Mouse (Mus musculus) kidney, postnatal 0 days (tissue): ENCODE data around the gene Shroom3. TPM values are rescaled to one million over a fixed set of nuclear protein-coding genes. Genes with fewer than 3 reads are reported as not detected.
"Not testable (repeated sequence)": the region's sequence is repeated elsewhere in the genome, so short reads cannot be mapped to it uniquely, and the experiment has no call there.

ENCODE experiments used
- ATAC-seq: fragments of 200-750 bp; cut with Nextera tagmentation; replicated peaks from 2 replicates; pipeline ENCODE4 v1.8.0; 2017; ENCODE audit warnings: low read depth, moderate number of reproducible peaks, moderate TSS enrichment, moderate library complexity; ENCODE audit not compliant: low FRiP score
- DNase-seq: peaks from one replicate; pipeline ENCODE4 v3.0.0-alpha.2; 2016; ENCODE audit warnings: low spot score
- H3K27ac ChIP-seq: fragments of 300-500 bp; sonication (generic); 2 replicates; pipeline ENCODE4 v1.5.1; 2014; ENCODE audit warnings: mild to moderate bottlenecking
- H3K27me3 ChIP-seq: fragments of 300-500 bp; sonication (generic); 2 replicates; pipeline ENCODE4 v1.6.1; 2014; ENCODE audit warnings: low read length, mixed read lengths; ENCODE audit not compliant: insufficient read depth
- H3K36me3 ChIP-seq: fragments of 300-500 bp; sonication (generic); 2 replicates; pipeline ENCODE4 v1.6.1; 2014; ENCODE audit warnings: low read length, mixed read lengths; ENCODE audit not compliant: insufficient read depth
- H3K4me1 ChIP-seq: fragments of 300-500 bp; sonication (generic); replicated peaks from 2 replicates; pipeline ENCODE4 v1.6.1; 2014; ENCODE audit warnings: antibody characterized with exemption, low read length, mixed read lengths; ENCODE audit not compliant: insufficient read depth
- H3K4me2 ChIP-seq: fragments of 300-500 bp; sonication (generic); 2 replicates; pipeline ENCODE4 v1.6.1; 2014; ENCODE audit warnings: mild to moderate bottlenecking, low read length, moderate library complexity, mixed read lengths
- H3K4me3 ChIP-seq: fragments of 300-500 bp; sonication (generic); replicated peaks from 2 replicates; pipeline ENCODE4 v1.5.1; 2014; ENCODE audit warnings: low read depth, low read length
- H3K9ac ChIP-seq: fragments of 300-500 bp; sonication (generic); 2 replicates; pipeline ENCODE4 v1.6.1; 2014; ENCODE audit warnings: low read depth, low read length
- H3K9me3 ChIP-seq: fragments of 300-500 bp; sonication (generic); replicated peaks from 2 replicates; pipeline ENCODE4 v1.6.1; 2016; ENCODE audit warnings: low read length, inconsistent platforms, mixed read lengths
- CTCF ChIP-seq: IDR thresholded peaks from 2 replicates; pipeline ENCODE4 v1.5.1; 2016; ENCODE audit warnings: antibody characterized with exemption, low read depth, mild to moderate bottlenecking, moderate library complexity
- WGBS: fragments of 180-500 bp; shearing (Covaris S2); extraction: QIAGEN DNeasy Blood & Tissue Kit; methylation state at CpG from one replicate; pipeline ENCODE4 v1.1.7; 2014; 5-methylcytosine and 5-hydroxymethylcytosine counted together
- polyA plus RNA-seq: library from polyadenylated mRNA; unstranded; fragments of >200 nt; fragmentation: Nextera tagmentation; extraction: Ambion mirVana; gene quantifications from 2 replicates; pipeline ENCODE4 v1.2.1, GENCODE M21; 2015

Shroom3 gene
- polyA plus RNA-seq, 1 experiment from 2014 or later = 6.7 TPM

DNA sequence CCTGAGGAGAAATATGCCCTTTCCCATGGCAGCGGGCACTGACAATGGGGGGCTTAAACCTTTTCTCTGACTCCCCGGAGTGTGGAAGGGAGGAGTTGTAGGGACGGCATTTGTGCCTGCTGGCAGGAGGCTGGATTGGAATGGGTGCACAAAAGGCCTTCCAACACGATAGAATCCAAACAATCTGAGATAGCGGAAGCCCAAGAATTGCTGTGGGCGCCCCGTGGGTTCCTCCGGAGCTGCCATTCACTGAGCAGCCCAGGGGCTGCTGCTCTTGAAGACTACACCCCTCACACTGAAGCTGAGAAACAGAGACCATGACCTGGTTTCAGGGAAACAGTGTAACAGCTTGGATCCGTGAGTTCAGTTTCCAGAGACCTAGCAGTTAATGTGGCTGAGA is 235.6 kb downstream of the Shroom3 start:
- 62% methylated on average over 9 of the region's 9 CpGs for WGBS
- no peaks in the 10 kb centered on the region for H3K27me3 ChIP-seq

DNA sequence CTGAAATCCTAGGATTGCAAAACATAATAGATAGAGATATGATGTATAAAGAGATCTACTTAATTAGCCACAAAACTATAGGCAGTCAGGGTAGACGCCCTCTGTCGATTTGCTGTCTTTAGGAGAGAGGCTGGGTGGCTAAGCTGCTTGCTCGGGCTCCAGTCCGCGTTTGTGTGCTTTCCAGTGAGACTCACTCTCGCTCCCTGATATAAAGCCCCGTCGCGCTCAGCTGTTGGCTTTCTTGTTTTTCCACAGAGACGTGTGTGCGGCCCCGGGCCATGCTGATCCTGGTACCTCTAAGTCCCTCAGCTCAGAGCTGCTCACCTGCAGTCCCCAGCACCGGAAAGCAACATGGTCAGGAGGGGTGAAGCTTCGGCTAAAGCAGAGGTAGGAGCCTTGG is 236.2 kb downstream of the Shroom3 start:
- WGBS = 63% methylated on average over 14 of the region's 14 CpGs
- no peaks in the 10 kb centered on the region for H3K9me3 ChIP-seq
- H3K36me3 ChIP-seq = no peaks in the 10 kb centered on the region
- no peaks in the 10 kb centered on the region for H3K27me3 ChIP-seq
- no peak for ATAC-seq
- no peak for TF ChIP-seq CTCF
- no peak overlapping the region for H3K9ac ChIP-seq
- no peak overlapping the region for H3K4me3 ChIP-seq
- no peak overlapping the region for H3K27ac ChIP-seq
- no peaks in the 10 kb centered on the region; the same call in 1 of the 2 replicates for H3K4me1 ChIP-seq
- H3K4me2 ChIP-seq = no peak overlapping the region
- DNase-seq = no peak

More for the DNA sequence above, 235.6 kb downstream of the Shroom3 start:
- H3K9me3 ChIP-seq = no peaks in the 10 kb centered on the region
- no peak overlapping the region for H3K9ac ChIP-seq
- no peak for ATAC-seq
- DNase-seq = no peak
- TF ChIP-seq CTCF = no peak
- H3K4me3 ChIP-seq = no peak overlapping the region
- H3K4me1 ChIP-seq = no peaks in the 10 kb centered on the region
- no peak overlapping the region for H3K4me2 ChIP-seq
- no peak overlapping the region for H3K27ac ChIP-seq
- no peaks in the 10 kb centered on the region for H3K36me3 ChIP-seq

DNA sequence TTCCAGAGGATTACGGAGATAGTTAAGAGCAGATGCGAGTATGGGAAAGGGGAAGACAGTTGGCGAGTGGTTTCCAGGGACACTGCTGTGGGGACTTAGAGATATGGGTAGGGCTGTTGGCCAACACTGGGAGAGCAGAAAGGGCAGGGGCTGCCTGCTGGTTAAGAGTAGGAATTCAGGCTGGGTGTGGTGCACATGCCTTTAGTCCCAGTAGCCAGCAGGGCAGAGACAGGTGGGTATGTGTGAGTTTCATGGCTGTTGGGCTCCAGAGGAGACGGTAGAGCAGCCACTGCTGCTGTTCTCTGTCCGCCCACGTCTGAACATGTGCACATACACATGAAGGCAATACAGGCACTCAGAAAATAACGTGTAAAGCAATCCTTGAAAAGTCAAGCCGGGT is 237.7 kb downstream of the Shroom3 start:
- TF ChIP-seq CTCF = no peak
- ATAC-seq (no peak), DNase-seq (no peak)
- 93% methylated on average over 8 of the region's 8 CpGs for WGBS
- Histone ChIP-seq H3K27ac (no peak overlapping the region), H3K9ac (no peak overlapping the region), H3K9me3 (no peaks in the 10 kb centered on the region), H3K36me3 (no peaks in the 10 kb centered on the region), H3K4me2 (no peak overlapping the region), H3K27me3 (no peaks in the 10 kb centered on the region), H3K4me1 (peaks cover 10% of the 10 kb centered on the region; the same call in 1 of the 2 replicates), H3K4me3 (no peak overlapping the region)

DNA sequence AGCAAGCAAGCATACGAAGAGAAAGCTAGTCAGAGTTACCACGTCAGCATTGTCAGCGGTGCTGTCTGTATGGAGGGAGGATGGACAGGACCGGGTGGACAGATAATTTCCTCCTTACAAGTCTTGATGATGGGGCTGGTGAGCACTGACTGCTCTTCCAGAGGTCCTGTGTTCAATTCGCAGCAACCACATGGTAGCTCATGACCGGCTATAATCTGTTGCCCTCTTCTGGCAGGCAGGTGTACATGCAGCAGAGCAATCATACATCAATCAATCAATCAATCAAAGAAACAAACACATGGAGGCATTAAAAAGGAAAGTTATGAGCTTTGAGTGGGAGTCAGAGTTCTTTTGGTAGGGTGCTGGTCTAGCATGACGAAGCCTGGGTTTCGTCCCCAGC is 238.5 kb downstream of the Shroom3 start:
- WGBS = 77% methylated on average over 8 of the region's 8 CpGs
- ATAC-seq = no peak

DNA sequence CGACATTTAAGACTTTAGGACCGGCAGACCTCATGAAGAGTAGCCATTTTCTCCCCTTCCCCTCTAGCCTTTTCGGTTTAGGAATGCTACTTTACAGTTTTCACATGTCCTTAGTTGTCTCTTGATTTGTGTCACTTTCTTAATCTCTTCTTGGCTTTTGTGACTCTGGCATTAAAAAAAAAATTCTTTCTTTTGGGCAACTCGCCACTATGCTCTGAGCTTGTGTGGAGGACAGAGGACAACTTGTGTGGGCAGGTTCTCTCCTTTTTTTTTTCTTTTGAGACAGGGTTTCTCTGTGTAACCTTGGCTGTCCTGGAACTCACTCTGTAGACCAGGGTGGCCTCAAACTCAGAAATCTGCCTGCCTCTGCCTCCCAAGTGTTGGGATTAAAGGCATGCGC is 239.7 kb downstream of the Shroom3 start:
- not testable (repeated sequence) for H3K9me3 ChIP-seq
- WGBS = 93% methylated on average over 5 of the region's 5 CpGs

More for the DNA sequence above, 238.5 kb downstream of the Shroom3 start:
- no peak overlapping the region for H3K4me2 ChIP-seq
- TF ChIP-seq CTCF = peak; percentile 67
- H3K4me3 ChIP-seq = no peak overlapping the region
- no peak overlapping the region for H3K27ac ChIP-seq
- no peak overlapping the region for H3K9ac ChIP-seq
- H3K9me3 ChIP-seq = no peaks in the 10 kb centered on the region
- no peaks in the 10 kb centered on the region for H3K27me3 ChIP-seq
- H3K36me3 ChIP-seq = no peaks in the 10 kb centered on the region
- no peak for DNase-seq
- H3K4me1 ChIP-seq = peaks cover 11% of the 10 kb centered on the region; the same call in 1 of the 2 replicates

DNA sequence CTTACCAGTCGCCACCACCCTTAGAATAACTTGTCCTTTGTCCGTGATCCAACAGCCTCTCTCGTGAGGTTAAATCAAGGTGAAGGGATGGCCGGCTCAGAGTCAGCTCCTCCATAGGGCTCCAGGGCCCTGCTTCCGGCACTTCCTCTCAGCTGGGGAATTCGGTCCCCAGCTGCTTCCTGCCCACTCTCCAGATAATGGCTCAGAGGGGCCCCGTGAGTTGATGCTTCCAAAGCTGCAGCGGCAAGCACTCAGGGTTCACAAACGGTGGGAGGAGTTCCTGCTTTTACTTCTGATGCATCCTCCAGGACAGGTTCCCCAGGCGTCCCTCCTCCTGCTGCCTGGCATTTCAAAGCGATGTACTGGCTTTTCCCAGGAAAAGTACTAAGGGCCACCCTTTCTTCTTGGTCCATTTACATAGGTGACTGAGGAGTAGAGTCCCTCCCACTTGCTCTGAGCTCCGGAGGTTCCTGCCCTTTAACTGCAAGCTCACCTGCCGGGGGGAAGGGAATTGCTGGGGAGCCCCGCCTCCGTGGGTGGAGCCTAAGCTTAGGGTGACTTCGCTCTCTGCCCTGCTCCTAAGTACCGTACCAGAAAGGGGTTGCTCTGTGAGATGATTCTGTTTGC is 241.7 kb downstream of the Shroom3 start:
- H3K4me2 ChIP-seq = peak overlapping the region; percentile 42
- H3K4me1 ChIP-seq = peaks cover 20% of the 10 kb centered on the region
- H3K36me3 ChIP-seq = no peaks in the 10 kb centered on the region
- DNase-seq (peak; percentile 76), ATAC-seq (peak; percentile 88)
- 0 out of 2 replicates have a peak overlapping the region, but pooled peaks have one; percentile 1 for H3K4me3 ChIP-seq
- 11% methylated on average over 17 of the region's 17 CpGs for WGBS
- no peak overlapping the region for H3K9ac ChIP-seq
- no peak for TF ChIP-seq CTCF
- H3K27ac ChIP-seq = peak overlapping the region; percentile 62
- H3K9me3 ChIP-seq = no peaks in the 10 kb centered on the region
- no peaks in the 10 kb centered on the region for H3K27me3 ChIP-seq

More for the DNA sequence above, 239.7 kb downstream of the Shroom3 start:
- H3K27me3 ChIP-seq, DNase-seq, H3K9ac ChIP-seq, H3K36me3 ChIP-seq, H3K4me2 ChIP-seq, H3K27ac ChIP-seq, ATAC-seq, H3K4me3 ChIP-seq: not testable (repeated sequence)
- peaks cover 20% of the 10 kb centered on the region for H3K4me1 ChIP-seq
